Mouse (Mus musculus) stomach, embryonic 15.5 days (tissue): ENCODE data around the gene Tomm6. TPM values are rescaled to one million over a fixed set of nuclear protein-coding genes. Genes with fewer than 3 reads are reported as not detected.

Source experiments
- polyA plus RNA-seq: library from polyadenylated mRNA; unstranded; fragments of >200 nt; fragmentation: Nextera tagmentation; extraction: Ambion mirVana; gene quantifications from 2 replicates; pipeline ENCODE4 v1.2.1, GENCODE M21; 2015

Gene Tomm6
- polyA plus RNA-seq, 1 experiment from 2014 or later: 404 TPM

Other genes with a start within 250 kb of the Tomm6 start
- 23.3 and 25.2 TPM in 2 replicates for gene Taf8, start 186.1 kb downstream of the Tomm6 start, polyA plus RNA-seq
- gene Ccnd3, start 183.3 kb downstream of the Tomm6 start, polyA plus RNA-seq: 391 and 408 TPM in 2 replicates
- 21.2 and 21.4 TPM in 2 replicates for gene Bysl, start 76.9 kb downstream of the Tomm6 start, polyA plus RNA-seq
- gene Med20, start 76.8 kb downstream of the Tomm6 start, polyA plus RNA-seq: 38.7 and 39.7 TPM in 2 replicates
- 1.0 and 1.5 TPM in 2 replicates for gene Gm20517, start 76.8 kb downstream of the Tomm6 start, polyA plus RNA-seq
- 5.3 and 6.3 TPM in 2 replicates for gene Usp49, start 57.7 kb downstream of the Tomm6 start, polyA plus RNA-seq
- gene Frs3, start 644 bp upstream of the Tomm6 start, polyA plus RNA-seq: 4.7 TPM in 2 replicates
- 0.19 and 0.27 TPM in 2 replicates for gene Gm21981, start 6.1 kb upstream of the Tomm6 start, polyA plus RNA-seq
- gene Prickle4, start 6.3 kb upstream of the Tomm6 start, polyA plus RNA-seq: 0.34 and 0.42 TPM in 2 replicates
- gene Pgc, start 38.5 kb upstream of the Tomm6 start, polyA plus RNA-seq: 52.1 and 71.7 TPM in 2 replicates
- 10.2 and 10.7 TPM in 2 replicates for gene Tfeb, start 48.6 kb upstream of the Tomm6 start, polyA plus RNA-seq
- 10.3 and 11.2 TPM in 2 replicates for gene Mdfi, start 146.3 kb upstream of the Tomm6 start, polyA plus RNA-seq
- gene Foxp4, start 236.3 kb upstream of the Tomm6 start, polyA plus RNA-seq: 25.0 and 30.9 TPM in 2 replicates